Mouse (Mus musculus): Measurements from ENCODE around the gene Ankrd13c.

The Ankrd13c gene

GRCm38 (mm10) chr3:157952716-157953115 lies 5.7 kb downstream of the Ankrd13c start:
- in situ Hi-C loops (cut with MseI, MboI): no loop called here

- in situ Hi-C loops (cut with MseI, MboI): no loop called here
These were observed 8.4 kb downstream of the Ankrd13c start for GRCm38 (mm10) chr3:157955466-157955865.

- in situ Hi-C loops (cut with MseI, MboI): no loop called here
These were observed 9.2 kb downstream of the Ankrd13c start for GRCm38 (mm10) chr3:157956201-157956600.

GRCm38 (mm10) chr3:157957320-157957719 lies 10.3 kb downstream of the Ankrd13c start:
- in situ Hi-C loops (cut with MseI, MboI): no loop called here

- in situ Hi-C loops (cut with MseI, MboI): no loop called here
These were observed 24.1 kb downstream of the Ankrd13c start for GRCm38 (mm10) chr3:157971151-157971550.

- in situ Hi-C loops (cut with MseI, MboI): no loop called here
These were observed 26.2 kb downstream of the Ankrd13c start for GRCm38 (mm10) chr3:157973236-157973635.

- in situ Hi-C loops (cut with MseI, MboI): no loop called here
These were observed 32.6 kb downstream of the Ankrd13c start for GRCm38 (mm10) chr3:157979619-157980018.

- in situ Hi-C loops (cut with MseI, MboI): loop anchor here in 1 of 2 experiments (10.0 kb wide), 1 partner anchor 119 kb away; no protein-coding TSS in a partner anchor
These were observed 46.3 kb downstream of the Ankrd13c start for GRCm38 (mm10) chr3:157993322-157993721.

GRCm38 (mm10) chr3:157995726-157996125 lies 48.7 kb downstream of the Ankrd13c start:
- in situ Hi-C loops (cut with MseI, MboI): loop anchor here in 1 of 2 experiments (10.0 kb wide), 1 partner anchor 121 kb away; no protein-coding TSS in a partner anchor

GRCm38 (mm10) chr3:157998742-157999369 lies 51.8 kb downstream of the Ankrd13c start:
- in situ Hi-C loops (cut with MseI, MboI): loop anchor here in 1 of 2 experiments (10.0 kb wide), 1 partner anchor 124 kb away; no protein-coding TSS in a partner anchor

GRCm38 (mm10) chr3:158008647-158009046 lies 61.6 kb downstream of the Ankrd13c start:
- in situ Hi-C loops (cut with MseI, MboI): no loop called here

- in situ Hi-C loops (cut with MseI, MboI): no loop called here
These were observed 62.8 kb downstream of the Ankrd13c start for GRCm38 (mm10) chr3:158009762-158010320.

- in situ Hi-C loops (cut with MseI, MboI): no loop called here
These were observed 84.4 kb downstream of the Ankrd13c start for GRCm38 (mm10) chr3:158031371-158031925.

GRCm38 (mm10) chr3:158032106-158032505 lies 85.1 kb downstream of the Ankrd13c start:
- in situ Hi-C loops (cut with MseI, MboI): no loop called here

GRCm38 (mm10) chr3:158035866-158036265 lies 88.8 kb downstream of the Ankrd13c start:
- in situ Hi-C loops (cut with MseI, MboI): no loop called here

GRCm38 (mm10) chr3:158036329-158036988 lies 89.4 kb downstream of the Ankrd13c start, which contains the start of the genes Srsf11 and Lrrc40:
Srsf11 (minus strand) TSS chr3:158036639.
Lrrc40 (plus strand) TSS chr3:158036662.
- in situ Hi-C loops (cut with MseI, MboI): no loop called here

- in situ Hi-C loops (cut with MseI, MboI): no loop called here
These were observed 91.1 kb downstream of the Ankrd13c start for GRCm38 (mm10) chr3:158038106-158038505.

- in situ Hi-C loops (cut with MseI, MboI): no loop called here
These were observed 93.7 kb downstream of the Ankrd13c start for GRCm38 (mm10) chr3:158040755-158041154.

GRCm38 (mm10) chr3:158049508-158049907 lies 102.5 kb downstream of the Ankrd13c start:
- in situ Hi-C loops (cut with MseI, MboI): no loop called here
